Mouse (Mus musculus) intestine, postnatal 0 days (tissue): Measurements from ENCODE around the gene Tipin. TPM values are rescaled to one million over a fixed set of nuclear protein-coding genes. Genes with fewer than 3 reads are reported as not detected.

Experiments used
- ATAC-seq: fragments of 200-750 bp; cut with Nextera tagmentation; 2 replicates; pipeline ENCODE4 v1.8.0; 2017; ENCODE audit warnings: mild to moderate bottlenecking, moderate TSS enrichment, moderate library complexity
- H3K27ac ChIP-seq: fragments of 300-500 bp; sonication (generic); 2 replicates; pipeline ENCODE4 v1.5.1; 2014; ENCODE audit warnings: mild to moderate bottlenecking, low read depth, low read length, moderate library complexity
- H3K27me3 ChIP-seq: fragments of 300-500 bp; sonication (generic); replicated peaks from 2 replicates; pipeline ENCODE4 v1.6.1; 2014; ENCODE audit warnings: low read length, mixed read lengths; ENCODE audit not compliant: control insufficient read depth, insufficient read depth
- H3K36me3 ChIP-seq: fragments of 300-500 bp; sonication (generic); 2 replicates; pipeline ENCODE4 v1.6.1; 2014; ENCODE audit warnings: mild to moderate bottlenecking, moderate library complexity; ENCODE audit not compliant: control insufficient read depth, insufficient read depth
- H3K4me1 ChIP-seq: fragments of 300-500 bp; sonication (generic); replicated peaks from 2 replicates; pipeline ENCODE4 v1.6.1; 2014; ENCODE audit warnings: antibody characterized with exemption, low read length, mixed read lengths; ENCODE audit not compliant: control insufficient read depth, insufficient read depth
- H3K4me2 ChIP-seq: fragments of 300-500 bp; sonication (generic); replicated peaks from 2 replicates; pipeline ENCODE4 v1.6.1; 2014; ENCODE audit warnings: low read depth, mild to moderate bottlenecking, moderate library complexity
- H3K4me3 ChIP-seq: fragments of 300-500 bp; sonication (generic); 2 replicates; pipeline ENCODE4 v1.5.1; 2014; ENCODE audit warnings: low read depth, low read length
- H3K9ac ChIP-seq: fragments of 300-500 bp; sonication (generic); 2 replicates; pipeline ENCODE4 v1.6.1; 2014; ENCODE audit warnings: mild to moderate bottlenecking, low read depth, low read length
- H3K9me3 ChIP-seq: fragments of 300-500 bp; sonication (generic); 2 replicates; pipeline ENCODE4 v1.6.1; 2016; ENCODE audit warnings: mixed run types; ENCODE audit not compliant: control insufficient read depth
- CTCF ChIP-seq: sonication (generic); IDR thresholded peaks from 2 replicates; pipeline ENCODE4 v1.5.1; 2016; ENCODE audit warnings: low read depth, mild to moderate bottlenecking, control low read depth, antibody characterized with exemption, moderate library complexity
- WGBS: fragments of 180-500 bp; shearing (Covaris S2); extraction: QIAGEN DNeasy Blood & Tissue Kit; methylation state at CpG from one replicate; pipeline ENCODE4 v1.1.7; 2014; 5-methylcytosine and 5-hydroxymethylcytosine counted together
- polyA plus RNA-seq: library from polyadenylated mRNA; unstranded; fragments of >200 nt; fragmentation: Nextera tagmentation; extraction: Ambion mirVana; gene quantifications from 2 replicates; pipeline ENCODE4 v1.2.1, GENCODE M21; 2015

Tipin gene
- polyA plus RNA-seq, 1 experiment from 2014 or later = 65.7 TPM

GRCm38 (mm10) chr9:64253021-64253904, 28.1 kb upstream of the Tipin start, which contains the start of gene Map2k1:
TSS of gene Map2k1 (minus strand) at chr9:64253631.
- ATAC-seq = peak; percentile 95
- Histone ChIP-seq H3K27me3 (no peaks in the 10 kb centered on the region), H3K36me3 (no peaks in the 10 kb centered on the region; the same call in 1 of the 2 replicates), H3K4me1 (no peaks in the 10 kb centered on the region), H3K9ac (peak within 1 kb of the TSS; percentile 87), H3K9me3 (no peaks in the 10 kb centered on the region), H3K4me2 (peak within 1 kb of the TSS; percentile 77), H3K27ac (peak within 1 kb of the TSS; percentile 92), H3K4me3 (peak within 1 kb of the TSS; percentile 99)
- WGBS = under 1% methylated on average over 82 of the region's 89 CpGs
- TF ChIP-seq CTCF = peak; percentile 94

GRCm38 (mm10) chr9:64255422-64255821, 26.0 kb upstream of the Tipin start:
- Histone ChIP-seq H3K4me3 (no peak overlapping the region), H3K27me3 (no peaks in the 10 kb centered on the region), H3K9me3 (no peaks in the 10 kb centered on the region), H3K36me3 (no peaks in the 10 kb centered on the region), H3K4me1 (no peaks in the 10 kb centered on the region), H3K4me2 (no peak overlapping the region), H3K27ac (no peak overlapping the region), H3K9ac (no peak overlapping the region)
- no peak for ATAC-seq
- no peak for TF ChIP-seq CTCF
- 61% methylated on average over 3 of the region's 3 CpGs for WGBS

- Histone ChIP-seq H3K9me3 (no peaks in the 10 kb centered on the region), H3K4me2 (no peak overlapping the region), H3K36me3 (no peaks in the 10 kb centered on the region), H3K9ac (no peak overlapping the region), H3K27ac (no peak overlapping the region), H3K4me1 (no peaks in the 10 kb centered on the region), H3K4me3 (no peak overlapping the region), H3K27me3 (no peaks in the 10 kb centered on the region)
- no peak for TF ChIP-seq CTCF
- WGBS = 92% methylated on average over 3 of the region's 3 CpGs
- ATAC-seq = no peak
Measured at GRCm38 (mm10) chr9:64256204-64256603, 25.2 kb upstream of the Tipin start.

GRCm38 (mm10) chr9:64259906-64260305, 21.5 kb upstream of the Tipin start:
- H3K36me3 ChIP-seq = no peaks in the 10 kb centered on the region
- 82% methylated on average over 5 of the region's 5 CpGs for WGBS
- H3K4me3 ChIP-seq = no peak overlapping the region
- no peaks in the 10 kb centered on the region for H3K9me3 ChIP-seq
- no peaks in the 10 kb centered on the region for H3K4me1 ChIP-seq
- H3K9ac ChIP-seq = no peak overlapping the region
- no peaks in the 10 kb centered on the region for H3K27me3 ChIP-seq
- ATAC-seq = no peak
- H3K27ac ChIP-seq = no peak overlapping the region
- H3K4me2 ChIP-seq = no peak overlapping the region
- no peak for TF ChIP-seq CTCF

GRCm38 (mm10) chr9:64261023-64261422, 20.4 kb upstream of the Tipin start:
- Histone ChIP-seq H3K36me3 (no peaks in the 10 kb centered on the region), H3K27ac (no peak overlapping the region), H3K27me3 (no peaks in the 10 kb centered on the region), H3K4me2 (no peak overlapping the region), H3K4me3 (no peak overlapping the region), H3K9ac (no peak overlapping the region), H3K9me3 (no peaks in the 10 kb centered on the region), H3K4me1 (no peaks in the 10 kb centered on the region)
- 84% methylated on average over 4 of the region's 4 CpGs for WGBS
- ATAC-seq = no peak
- no peak for TF ChIP-seq CTCF

GRCm38 (mm10) chr9:64264813-64265212, 16.6 kb upstream of the Tipin start:
- 44% methylated on average over 1 of the region's 1 CpGs for WGBS
- Histone ChIP-seq H3K4me3 (no peak overlapping the region), H3K9me3 (no peaks in the 10 kb centered on the region), H3K27me3 (no peaks in the 10 kb centered on the region), H3K27ac (no peak overlapping the region), H3K4me2 (no peak overlapping the region), H3K4me1 (no peaks in the 10 kb centered on the region), H3K36me3 (no peaks in the 10 kb centered on the region), H3K9ac (no peak overlapping the region)
- ATAC-seq = no peak
- TF ChIP-seq CTCF = no peak
